Mouse (Mus musculus): ENCODE results near the gene Ei24.

Gene Ei24

GRCm38 (mm10) chr9:36794487-36794886 lies 2.7 kb downstream of the Ei24 start:
- intact Hi-C loops (cut with DNase I) = no loop called here

DNA sequence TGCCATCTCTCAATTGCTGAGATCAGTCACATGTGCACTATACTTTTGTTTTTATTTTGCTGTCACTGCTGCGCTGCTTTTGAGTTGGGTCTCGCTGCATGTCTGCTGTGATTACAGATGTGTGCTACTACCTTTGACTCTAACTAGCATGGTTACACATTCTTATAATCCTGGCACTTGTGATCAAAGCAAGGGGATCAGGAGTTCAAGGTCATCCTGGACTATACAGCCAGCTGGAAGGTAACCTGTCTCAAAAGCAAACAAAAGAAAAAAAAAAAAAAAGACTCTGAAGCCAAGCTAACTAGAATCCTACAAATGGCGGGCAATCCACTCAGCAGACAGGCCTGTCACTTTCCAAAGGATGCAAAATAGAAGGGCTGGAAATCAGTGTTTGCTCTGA lies 5.0 kb downstream of the Ei24 start:
- intact Hi-C loops (cut with DNase I) = no loop called here

DNA sequence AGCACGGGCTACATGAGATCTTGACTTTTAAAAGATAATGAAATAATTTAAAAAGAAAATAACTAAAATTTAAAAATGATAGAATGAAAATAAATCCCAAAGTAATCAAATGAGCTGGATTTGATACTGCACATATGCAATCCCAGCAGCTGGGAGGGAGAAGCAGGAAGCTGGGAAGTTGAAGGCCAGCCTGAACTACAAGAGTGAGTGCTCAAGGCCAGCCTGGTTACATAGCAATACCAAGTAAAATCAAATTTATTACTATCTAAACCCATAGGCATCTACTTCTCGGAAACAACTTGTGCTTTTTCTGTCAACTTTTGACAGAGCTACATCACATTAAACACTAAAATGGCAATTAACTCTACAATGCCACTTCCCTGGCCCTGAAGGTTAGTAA lies 13.3 kb downstream of the Ei24 start:
- intact Hi-C loops (cut with DNase I) = no loop called here

DNA sequence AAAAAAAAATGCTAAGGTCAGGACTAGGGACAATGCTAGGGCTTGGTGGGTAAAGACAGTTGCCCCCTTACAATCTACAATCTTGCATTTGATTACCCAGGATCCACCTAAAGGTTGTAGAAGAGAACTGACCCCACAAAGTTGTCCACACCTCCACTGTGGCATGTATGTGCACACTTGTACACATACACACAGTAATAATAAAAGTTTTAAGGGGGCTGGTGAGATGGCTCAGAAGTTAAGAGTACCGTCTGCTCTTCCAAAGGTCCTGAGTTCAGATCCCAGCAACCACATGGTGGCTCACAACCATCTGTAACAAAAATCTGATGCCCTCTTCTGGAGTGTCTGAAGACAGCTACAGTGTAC lies 28.2 kb downstream of the Ei24 start:
- intact Hi-C loops (cut with DNase I) = loop anchor here (5.0 to 10.0 kb wide), 2 partner anchors 42 to 116 kb away; partner anchors contain the start of gene Chek1

DNA sequence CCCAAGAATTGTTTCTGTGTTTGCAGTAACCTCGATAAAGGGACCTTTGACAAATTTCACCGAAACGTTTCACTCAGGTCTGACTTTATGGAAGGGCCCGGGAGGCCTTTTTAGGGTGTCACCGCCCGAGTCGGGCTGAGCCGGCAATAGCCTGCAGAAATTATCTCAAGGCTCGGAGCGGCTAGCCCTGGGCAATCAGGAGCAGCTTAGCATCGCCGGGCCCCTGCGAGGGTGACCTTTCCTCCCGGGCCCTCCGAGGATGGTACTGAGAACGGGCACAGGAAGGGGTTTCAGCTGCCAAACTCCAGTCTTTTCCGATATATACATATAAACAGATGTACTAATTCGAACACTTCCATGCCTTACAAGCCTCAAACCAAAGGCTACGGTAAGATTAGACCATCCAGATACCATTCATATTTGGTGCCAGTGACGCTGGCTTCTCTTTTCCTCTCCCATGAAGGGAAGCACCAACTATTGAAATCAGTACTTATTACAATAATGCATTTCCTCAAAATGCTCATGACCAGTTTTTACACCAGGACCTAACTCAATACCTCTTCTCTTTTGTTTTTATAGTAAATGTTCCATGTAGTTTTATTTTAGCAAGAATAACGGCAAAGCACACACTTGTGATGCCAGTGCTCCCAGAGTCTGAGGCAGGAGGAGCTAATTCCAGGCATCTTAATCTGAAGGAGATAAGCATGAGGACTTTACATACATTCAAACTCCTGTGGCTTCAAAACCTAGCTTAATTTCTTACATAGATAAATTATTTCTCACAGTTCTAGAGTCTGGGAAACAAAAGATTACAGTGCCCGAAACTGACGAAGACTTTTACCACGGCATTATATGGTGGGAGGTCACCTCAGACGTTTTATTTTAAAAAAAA lies 28.8 kb downstream of the Ei24 start:
- intact Hi-C loops (cut with DNase I) = loop anchor here (5.0 to 10.0 kb wide), 2 partner anchors 41 to 116 kb away; partner anchors contain the start of gene Chek1

DNA sequence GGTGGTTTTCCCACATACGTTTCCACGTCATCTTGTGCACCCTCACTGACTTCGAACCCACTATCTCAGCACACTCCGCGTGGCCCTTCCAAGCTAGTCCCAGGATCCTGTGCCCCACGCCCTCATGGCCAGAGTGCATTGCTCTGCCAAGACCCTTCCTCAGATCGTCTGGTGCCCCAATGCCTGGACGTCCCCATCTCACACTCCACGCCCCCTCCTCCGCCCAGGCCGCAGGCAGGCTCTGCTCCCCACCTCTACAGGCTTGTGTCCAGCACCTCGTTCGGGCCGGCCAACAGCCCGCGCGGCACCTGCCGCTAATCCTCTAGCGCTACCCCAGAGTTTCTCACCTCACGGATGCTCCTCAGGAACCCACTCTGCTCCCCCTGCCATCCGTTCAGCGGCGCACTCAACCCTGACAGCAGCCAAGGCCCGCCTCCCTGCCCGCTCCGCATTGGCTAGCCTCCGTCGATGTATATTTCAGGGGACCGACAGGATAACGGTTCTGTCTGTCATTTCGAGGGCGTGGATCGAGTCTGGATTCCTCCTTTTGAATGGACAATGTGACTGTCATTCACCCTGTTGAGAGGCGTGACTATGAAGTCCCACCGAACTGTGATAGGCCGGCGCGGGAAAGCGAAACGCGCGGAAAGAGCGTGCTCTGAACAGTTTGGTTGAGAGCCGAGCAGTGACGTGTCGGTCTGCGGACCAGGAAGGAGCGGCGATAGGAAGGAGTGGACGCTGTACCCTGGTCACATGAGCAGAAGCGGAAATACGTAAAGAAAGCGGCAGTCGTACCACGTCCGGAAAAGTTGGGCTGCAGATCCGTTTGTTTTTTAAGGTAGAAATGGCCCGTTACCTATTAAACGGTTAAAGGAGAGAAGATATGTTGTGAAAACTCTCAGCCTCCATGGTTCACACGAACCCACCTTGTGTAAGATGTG lies 29.7 kb downstream of the Ei24 start, which contains the start of gene Stt3a:
Stt3a (minus strand) TSS at position 477 of the 941 bp plus-strand sequence.
- intact Hi-C loops (cut with DNase I) = loop anchor here (5.0 to 10.0 kb wide), 2 partner anchors 40 to 117 kb away; partner anchors contain the start of gene Chek1

GRCm38 (mm10) chr9:36764378-36764777 lies 32.8 kb downstream of the Ei24 start:
- intact Hi-C loops (cut with DNase I) = loop anchor here (10.0 kb wide), 1 partner anchor 120 kb away; no protein-coding TSS in a partner anchor

Measured in adrenal gland (tissue).